Mouse (Mus musculus): Measurements from ENCODE around the gene Rnf6.
"Not testable (repeated sequence)": the region's sequence is repeated elsewhere in the genome, so short reads cannot be mapped to it uniquely, and the experiment has no call there.

DNA sequence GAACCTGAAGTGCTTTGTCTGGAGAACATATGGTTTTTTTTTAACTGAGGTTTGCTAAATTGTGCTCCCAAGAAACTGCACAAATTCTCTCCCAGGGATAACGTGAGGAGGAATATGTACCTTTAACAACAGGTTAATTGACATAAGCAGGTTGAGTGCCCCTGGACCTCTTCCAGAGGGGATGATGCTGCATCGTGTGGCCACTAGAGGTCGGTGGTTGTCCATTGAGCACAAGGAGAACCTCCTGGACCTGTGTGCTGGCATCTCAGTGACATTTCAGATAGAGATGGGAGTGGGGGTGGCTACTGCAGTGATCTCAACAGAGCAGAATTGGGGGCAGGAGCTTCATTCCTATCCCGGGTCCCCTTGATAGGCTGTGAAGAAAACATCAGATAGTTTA lies 48.6 kb downstream of the Rnf6 start:
- not testable (repeated sequence) for TF ChIP-seq ZC3H11A (IDR thresholded peaks at IDR 0.05; ENCODE audit: borderline replicate concordance, low read depth, low read length); ZNF384 (IDR thresholded peaks at IDR 0.05; ENCODE audit: low read depth, low read length)

Data from ES-E14 (cell line).